Mouse (Mus musculus) limb, embryonic 11.5 days (tissue): ENCODE data around the gene Olfr1047. TPM values are rescaled to one million over a fixed set of nuclear protein-coding genes. Genes with fewer than 3 reads are reported as not detected.

Experiments used
- ATAC-seq: fragments of 200-750 bp; cut with Nextera tagmentation; 2 replicates; pipeline ENCODE4 v1.8.0; 2017; ENCODE audit warnings: low read depth; ENCODE audit not compliant: insufficient number of reproducible peaks, low FRiP score, low TSS enrichment
- DNase-seq: peaks from one replicate; pipeline ENCODE4 v3.0.0-alpha.2; 2015; ENCODE audit warnings: low spot score
- H3K27ac ChIP-seq: fragments of 300-500 bp; sonication (generic); replicated peaks from 2 replicates; pipeline ENCODE4 v1.5.1; 2014; ENCODE audit warnings: low read depth, mild to moderate bottlenecking, low read length
- H3K27me3 ChIP-seq: fragments of 300-500 bp; sonication (generic); 2 replicates; pipeline ENCODE4 v1.6.1; 2014; ENCODE audit warnings: mild to moderate bottlenecking, low read length, mixed read lengths; ENCODE audit not compliant: control insufficient read depth, insufficient read depth
- H3K36me3 ChIP-seq: fragments of 300-500 bp; sonication (generic); 2 replicates; pipeline ENCODE4 v1.6.1; 2014; ENCODE audit warnings: mild to moderate bottlenecking, low read length, moderate library complexity, mixed read lengths; ENCODE audit not compliant: control insufficient read depth, insufficient read depth
- H3K4me1 ChIP-seq: fragments of 300-500 bp; sonication (generic); 2 replicates; pipeline ENCODE4 v1.6.1; 2014; ENCODE audit warnings: low read length, mixed read lengths; ENCODE audit not compliant: control insufficient read depth, insufficient read depth
- H3K4me2 ChIP-seq: fragments of 300-500 bp; sonication (generic); 2 replicates; pipeline ENCODE4 v1.6.1; 2014; ENCODE audit warnings: low read depth, mild to moderate bottlenecking, moderate library complexity; ENCODE audit not compliant: severe bottlenecking
- H3K4me3 ChIP-seq: fragments of 300-500 bp; sonication (generic); 2 replicates; pipeline ENCODE4 v1.5.1; 2014; ENCODE audit warnings: low read depth, low read length
- H3K9ac ChIP-seq: fragments of 300-500 bp; sonication (generic); 2 replicates; pipeline ENCODE4 v1.6.1; 2014; ENCODE audit warnings: mild to moderate bottlenecking, low read length
- H3K9me3 ChIP-seq: fragments of 300-500 bp; sonication (generic); 2 replicates; pipeline ENCODE4 v1.6.1; 2016; ENCODE audit warnings: low read length; ENCODE audit not compliant: control insufficient read depth
- polyA plus RNA-seq: library from polyadenylated mRNA; unstranded; fragments of >200 nt; fragmentation: Nextera tagmentation; extraction: Ambion mirVana; gene quantifications from 2 replicates; pipeline ENCODE4 v1.2.1, GENCODE M21; 2014

Olfr1047 gene
- polyA plus RNA-seq, 1 experiment from 2014 or later, result not detected

- H3K4me1 ChIP-seq, result no peaks in the 10 kb centered on the region
- H3K4me3 ChIP-seq, result no peak within 1 kb of the TSS
- no peaks in the 10 kb centered on the region for H3K27me3 ChIP-seq
- no peak for ATAC-seq
- no peak within 1 kb of the TSS for H3K9ac ChIP-seq
- no peak within 1 kb of the TSS for H3K4me2 ChIP-seq
- no peak within 1 kb of the TSS for H3K27ac ChIP-seq
- no peak for DNase-seq
- H3K36me3 ChIP-seq, result no peaks in the 10 kb centered on the region
- no peaks in the 10 kb centered on the region for H3K9me3 ChIP-seq
These were observed 53.5 kb downstream of the Olfr1047 start, which contains the start of gene Olfr1044 for GRCm38 (mm10) chr2:86177720-86178119. TSS of gene Olfr1044 (minus strand) at chr2:86177820.

Other genes starting within 250 kb of the Olfr1047 start
- not detected in 2 replicates for gene Olfr1031, start 241.1 kb downstream of the Olfr1047 start, polyA plus RNA-seq
- not detected in 2 replicates for gene Olfr1032, start 225.9 kb downstream of the Olfr1047 start, polyA plus RNA-seq
- gene Olfr1033, start 210.8 kb downstream of the Olfr1047 start, polyA plus RNA-seq, result not detected in 2 replicates
- not detected in 2 replicates for gene Olfr1034, start 185.5 kb downstream of the Olfr1047 start, polyA plus RNA-seq
- gene Olfr1036, start 157.4 kb downstream of the Olfr1047 start, polyA plus RNA-seq, result not detected in 2 replicates
- not detected in 2 replicates for gene Olfr1037, start 144.0 kb downstream of the Olfr1047 start, polyA plus RNA-seq
- gene Olfr1039, start 95.5 kb downstream of the Olfr1047 start, polyA plus RNA-seq, result not detected in 2 replicates
- not detected in 2 replicates for gene Olfr1040, start 84.7 kb downstream of the Olfr1047 start, polyA plus RNA-seq
- not detected in 2 replicates for gene Olfr1042, start 69.6 kb downstream of the Olfr1047 start, polyA plus RNA-seq
- not detected in 2 replicates for gene Olfr1043, start 63.9 kb downstream of the Olfr1047 start, polyA plus RNA-seq
- not detected in 2 replicates for gene Olfr1044, start 53.6 kb downstream of the Olfr1047 start, polyA plus RNA-seq
- gene Olfr52, start 45.7 kb downstream of the Olfr1047 start, polyA plus RNA-seq, result not detected in 2 replicates
- not detected in 2 replicates for gene Olfr1045, start 28.4 kb downstream of the Olfr1047 start, polyA plus RNA-seq
- gene Olfr1046, start 12.1 kb downstream of the Olfr1047 start, polyA plus RNA-seq, result not detected in 2 replicates
- not detected in 2 replicates for gene Olfr1048, start 8.9 kb upstream of the Olfr1047 start, polyA plus RNA-seq
- not detected in 2 replicates for gene Olfr1049, start 26.9 kb upstream of the Olfr1047 start, polyA plus RNA-seq
- not detected in 2 replicates for gene Olfr1051, start 47.7 kb upstream of the Olfr1047 start, polyA plus RNA-seq
- gene Olfr1052, start 61.1 kb upstream of the Olfr1047 start, polyA plus RNA-seq, result not detected in 2 replicates
- gene Olfr1053, start 83.9 kb upstream of the Olfr1047 start, polyA plus RNA-seq, result not detected in 2 replicates
- gene Olfr1054, start 104.0 kb upstream of the Olfr1047 start, polyA plus RNA-seq, result not detected in 2 replicates
- not detected in 2 replicates for gene Olfr1055, start 118.9 kb upstream of the Olfr1047 start, polyA plus RNA-seq
- not detected in 2 replicates for gene Olfr1056, start 131.1 kb upstream of the Olfr1047 start, polyA plus RNA-seq
- gene Olfr1057, start 147.0 kb upstream of the Olfr1047 start, polyA plus RNA-seq, result not detected in 2 replicates
- gene Olfr1058, start 157.2 kb upstream of the Olfr1047 start, polyA plus RNA-seq, result not detected in 2 replicates
- gene Olfr1061, start 182.6 kb upstream of the Olfr1047 start, polyA plus RNA-seq, result not detected in 2 replicates
- gene Olfr1062, start 195.3 kb upstream of the Olfr1047 start, polyA plus RNA-seq, result not detected in 2 replicates
- not detected in 2 replicates for gene Olfr1065, start 219.2 kb upstream of the Olfr1047 start, polyA plus RNA-seq
- gene Olfr1066, start 224.9 kb upstream of the Olfr1047 start, polyA plus RNA-seq, result not detected in 2 replicates